Mouse (Mus musculus) G1E (cell line): ENCODE results near the gene Tbc1d17.

Source experiments
- CTCF ChIP-seq: IDR thresholded peaks from 2 replicates; pipeline ENCODE4 v1.5.1; 2012; ENCODE audit warnings: low read depth, low read length, inconsistent platforms, mixed read lengths
- GATA1 ChIP-seq: IDR thresholded peaks from 2 replicates; pipeline ENCODE4 v1.6.1; 2012; ENCODE audit warnings: borderline replicate concordance, low read length, inconsistent platforms, mixed read lengths
- GATA2 ChIP-seq: IDR thresholded peaks from 2 replicates; pipeline ENCODE4 v1.6.1; 2012; ENCODE audit warnings: low read depth, low read length, inconsistent platforms, borderline replicate concordance
- POLR2AphosphoS5 ChIP-seq: IDR thresholded peaks from 2 replicates; pipeline ENCODE4 v1.6.1; 2012; ENCODE audit warnings: low read depth, low read length, inconsistent platforms; ENCODE audit not compliant: insufficient replicate concordance
- TAL1 ChIP-seq: conservative IDR thresholded peaks from 2 replicates; pipeline ENCODE4 v1.6.1; 2012; ENCODE audit warnings: low read depth, low read length, inconsistent platforms, mixed read lengths

GRCm38 (mm10) chr7:44828706-44829105, 20.2 kb downstream of the Tbc1d17 start:
- TF ChIP-seq CTCF (no peak), POLR2AphosphoS5 (no peak), GATA1 (no peak), TAL1 (no peak), GATA2 (no peak)
